14 mouse cellular contexts compared by ENCODE assay signal in genomic region chr3:104350253-104350945, GRCm38 (mm10).
DNase-seq lines count a peak whose midpoint lies in the region; ATAC-seq and TF ChIP-seq lines count a peak whose summit lies in the region.
"Had no signal": no experiment of that assay in that cellular context is flagged by ENCODE, and none has a peak within 500 bp of the region (broad histone marks: within the 10 kb centered on the region; RNA-seq: fewer than 3 reads in every experiment).

No protein-coding gene starts in this region.

- ATAC-seq in forebrain, embryonic 12.5 days (ENCODE audit: low FRiP score) = no peak
- ATAC-seq in forebrain, postnatal 0 days = no peak
- ATAC-seq in lung, embryonic 15.5 days (ENCODE audit: borderline replicate concordance, extremely low read depth, low FRiP score, low TSS enrichment) = peak; percentile 21; the same call in 1 of the 2 replicates
- ATAC-seq in embryonic facial prominence, embryonic 14.5 days (ENCODE audit: low read depth) = no peak
- no peak for ATAC-seq in inflammation-experienced regulatory T-cells, adult 6 months

- H3K36me3 ChIP-seq in forebrain, embryonic 12.5 days (replicated peaks) = no peaks in the 10 kb centered on the region
- H3K36me3 ChIP-seq in forebrain, postnatal 0 days (ENCODE audit: insufficient read depth) = no peaks in the 10 kb centered on the region
- H3K36me3 ChIP-seq in lung, embryonic 15.5 days = no peaks in the 10 kb centered on the region
- H3K36me3 ChIP-seq in embryonic facial prominence, embryonic 14.5 days (ENCODE audit: control insufficient read depth, insufficient read depth, low read length) = no peaks in the 10 kb centered on the region
- H3K36me3 ChIP-seq: G1E; hindbrain, embryonic 12.5 days had no signal

- peaks cover 33% of the 10 kb centered on the region for H3K4me1 ChIP-seq in forebrain, embryonic 12.5 days
- 0 out of 2 replicates have a peak, but pooled peaks cover 4% of the 10 kb centered on the region for H3K4me1 ChIP-seq in forebrain, postnatal 0 days (ENCODE audit: insufficient read depth)
- H3K4me1 ChIP-seq in lung, embryonic 15.5 days = peaks cover 27% of the 10 kb centered on the region
- peaks cover 25% of the 10 kb centered on the region for H3K4me1 ChIP-seq in embryonic facial prominence, embryonic 14.5 days (ENCODE audit: control insufficient read depth, insufficient read depth, low read length)

- WGBS in forebrain, embryonic 12.5 days = 86% methylated on average over 2 of the region's 2 CpGs
- 61% methylated on average over 2 of the region's 2 CpGs for WGBS in forebrain, postnatal 0 days
- WGBS in lung, embryonic 15.5 days = 60% methylated on average over 2 of the region's 2 CpGs
- WGBS in embryonic facial prominence, embryonic 14.5 days = 69% methylated on average over 2 of the region's 2 CpGs

- DNase-seq in forebrain, postnatal 0 days = no peak
- DNase-seq in lung, postnatal 14 days = no peak
- peak; percentile 86 for DNase-seq in embryonic facial prominence, embryonic 14.5 days (ENCODE audit: low spot score)
- DNase-seq in ovary, postnatal 14 days (ENCODE audit: low spot score) = peak; percentile 21
- DNase-seq in spleen, adult 12 weeks (ENCODE audit: low spot score) = no peak
- DNase-seq: B cell, adult 2 months; cerebellum, postnatal 36 days; gastrocnemius, adult 2 months; liver had no signal

- H3K27me3 ChIP-seq in forebrain, embryonic 12.5 days = no peaks in the 10 kb centered on the region
- no peaks in the 10 kb centered on the region for H3K27me3 ChIP-seq in forebrain, postnatal 0 days (ENCODE audit: insufficient read depth, low read length)
- no peaks in the 10 kb centered on the region for H3K27me3 ChIP-seq in lung, embryonic 15.5 days
- H3K27me3 ChIP-seq in embryonic facial prominence, embryonic 14.5 days (replicated peaks; ENCODE audit: control insufficient read depth, insufficient read depth, low read length) = no peaks in the 10 kb centered on the region

- no peak overlapping the region for H3K4me2 ChIP-seq in forebrain, embryonic 12.5 days
- no peak overlapping the region for H3K4me2 ChIP-seq in forebrain, postnatal 0 days (ENCODE audit: low read depth)
- H3K4me2 ChIP-seq in lung, embryonic 15.5 days = no peak overlapping the region
- no peak overlapping the region for H3K4me2 ChIP-seq in embryonic facial prominence, embryonic 14.5 days (ENCODE audit: low read depth, low read length)
- H3K4me2 ChIP-seq: hindbrain, embryonic 12.5 days had no signal

- H3K9ac ChIP-seq in forebrain, embryonic 12.5 days = no peak overlapping the region
- no peak overlapping the region for H3K9ac ChIP-seq in forebrain, postnatal 0 days
- no peak overlapping the region for H3K9ac ChIP-seq in lung, embryonic 15.5 days
- no peak overlapping the region for H3K9ac ChIP-seq in embryonic facial prominence, embryonic 14.5 days (ENCODE audit: low read depth, low read length)
- H3K9ac ChIP-seq: hindbrain, embryonic 12.5 days had no signal

- no peak for TF ChIP-seq CTCF in forebrain, postnatal 0 days (IDR thresholded peaks at IDR 0.05; ENCODE audit: low read depth)

- no peaks in the 10 kb centered on the region for H3K9me3 ChIP-seq in forebrain, embryonic 12.5 days
- no peaks in the 10 kb centered on the region for H3K9me3 ChIP-seq in forebrain, postnatal 0 days (ENCODE audit: low read length)
- no peaks in the 10 kb centered on the region for H3K9me3 ChIP-seq in lung, embryonic 15.5 days
- no peaks in the 10 kb centered on the region for H3K9me3 ChIP-seq in embryonic facial prominence, embryonic 14.5 days (ENCODE audit: control insufficient read depth, low read length)
- H3K9me3 ChIP-seq: G1E; hindbrain, embryonic 12.5 days had no signal

- no peak overlapping the region for H3K4me3 ChIP-seq in forebrain, embryonic 12.5 days (replicated peaks)
- H3K4me3 ChIP-seq in forebrain, postnatal 0 days (ENCODE audit: low read depth, low read length) = no peak overlapping the region
- no peak overlapping the region for H3K4me3 ChIP-seq in lung, embryonic 15.5 days
- H3K4me3 ChIP-seq in embryonic facial prominence, embryonic 14.5 days (ENCODE audit: low read depth, low read length) = no peak overlapping the region
- H3K4me3 ChIP-seq: gastrocnemius, adult 2 months; hindbrain, embryonic 12.5 days had no signal

- H3K27ac ChIP-seq in forebrain, embryonic 12.5 days = peak overlapping the region; percentile 54; the same call in 1 of the 2 replicates
- H3K27ac ChIP-seq in forebrain, postnatal 0 days (ENCODE audit: low read depth, low read length) = no peak overlapping the region
- peak overlapping the region; percentile 62 for H3K27ac ChIP-seq in lung, embryonic 15.5 days
- peak overlapping the region; percentile 54 for H3K27ac ChIP-seq in embryonic facial prominence, embryonic 14.5 days (replicated peaks; ENCODE audit: low read depth, low read length)
- H3K27ac ChIP-seq: gastrocnemius, adult 2 months had no signal

Comparison
In these comparisons a context has a peak if more than half of its experiments do, and no peak if none do; other contexts are left out.
1. DNase-seq: peak in embryonic facial prominence, embryonic 14.5 days (single experiment) and ovary, postnatal 14 days (single experiment); none in forebrain, postnatal 0 days (single experiment), lung, postnatal 14 days (single experiment) and spleen, adult 12 weeks (single experiment).